Mouse (Mus musculus) megakaryocyte, adult 5-6 weeks (primary cell): ENCODE data around the gene Kcnmb1. TPM values are rescaled to one million over a fixed set of nuclear protein-coding genes. Genes with fewer than 3 reads are reported as not detected.

Experiments
- ATAC-seq: 2 replicates; pipeline ENCODE4 v1.8.0; 2016; ENCODE audit warnings: mild to moderate bottlenecking, inconsistent platforms; ENCODE audit not compliant: poor library complexity, severe bottlenecking
- total RNA-seq, 2 experiments: library from RNA; stranded (forward) in 1 of 2; stranded (reverse) in 1 of 2; fragments of 153-499, 151-499 nt in 1 of 2; fragments of 221-1000, 200-1000 nt in 1 of 2; gene quantifications; 2 replicates each; pipeline versions ENCODE4 v1.2.3 to v1.2.4; 2015 to 2017

Kcnmb1 gene
- total RNA-seq, 2 experiments from 2014 or later, result not detected

GRCm38 (mm10) chr11:33998244-33998643 is 35.4 kb downstream of the Kcnmb1 start:
- ATAC-seq, result no peak

- ATAC-seq, result no peak
Measured at GRCm38 (mm10) chr11:34000416-34000815, 37.6 kb downstream of the Kcnmb1 start.

- peak; percentile 80 for ATAC-seq
Measured at GRCm38 (mm10) chr11:34001938-34002592, 39.3 kb downstream of the Kcnmb1 start.

- ATAC-seq, result no peak
Measured at GRCm38 (mm10) chr11:34002593-34002965, 39.8 kb downstream of the Kcnmb1 start.

GRCm38 (mm10) chr11:34007616-34008015 is 44.8 kb downstream of the Kcnmb1 start:
- no peak for ATAC-seq

GRCm38 (mm10) chr11:34008214-34008613 is 45.4 kb downstream of the Kcnmb1 start:
- ATAC-seq, result peak; percentile 53

GRCm38 (mm10) chr11:34008702-34009101 is 45.9 kb downstream of the Kcnmb1 start:
- peak; percentile 55 for ATAC-seq

- ATAC-seq, result peak; percentile 58
Measured at GRCm38 (mm10) chr11:34009316-34010087, 46.7 kb downstream of the Kcnmb1 start.

- peak; percentile 71 for ATAC-seq
Measured at GRCm38 (mm10) chr11:34010133-34010858, 47.5 kb downstream of the Kcnmb1 start.

- ATAC-seq, result peak; percentile 33
Measured at GRCm38 (mm10) chr11:34010859-34011172, 48.0 kb downstream of the Kcnmb1 start.

- peak; percentile 8; the same call in 1 of the 2 replicates for ATAC-seq
Measured at GRCm38 (mm10) chr11:34012007-34012652, 49.3 kb downstream of the Kcnmb1 start.

Other genes starting within 250 kb of the Kcnmb1 start
- 0.09 TPM in 1 of 2 replicates, not detected in the other for gene Kcnip1, start 30.1 kb downstream of the Kcnmb1 start, total RNA-seq (2015)
- 0.18 TPM in 1 of 2 replicates, not detected in the other for gene Kcnip1, start 30.1 kb downstream of the Kcnmb1 start, total RNA-seq (2017)
- 205 and 221 TPM in 2 replicates for gene Lcp2, start 83.9 kb downstream of the Kcnmb1 start, total RNA-seq (2015)
- 94.8 and 109 TPM in 2 replicates for gene Lcp2, start 83.9 kb downstream of the Kcnmb1 start, total RNA-seq (2017)
- 0.41 and 0.42 TPM in 2 replicates for gene 4930469K13Rik, start 135.5 kb downstream of the Kcnmb1 start, total RNA-seq (2015)
- not detected in 2 replicates for gene 4930469K13Rik, start 135.5 kb downstream of the Kcnmb1 start, total RNA-seq (2017)
- not detected in 2 replicates for gene Foxi1, start 245.1 kb downstream of the Kcnmb1 start, total RNA-seq (2015)
- gene Foxi1, start 245.1 kb downstream of the Kcnmb1 start, total RNA-seq (2017), result not detected in 2 replicates